Mouse (Mus musculus): ENCODE data around the gene Dzip1. TPM values are rescaled to one million over a fixed set of nuclear protein-coding genes. Genes with fewer than 3 reads are reported as not detected.
A peak's percentile ranks its signal among the peaks of the same experiment; 100 is the strongest.

Dzip1 gene
- polyA plus RNA-seq, 1 experiment from 2014 or later, result 37.7 TPM

GRCm38 (mm10) chr14:118850696-118851035 lies 74.6 kb downstream of the Dzip1 start:
- WGBS, result 44% methylated on average over 4 of the region's 4 CpGs
- H3K4me1 ChIP-seq (replicated peaks), result peaks cover 10% of the 10 kb centered on the region; the same call in 1 of the 2 replicates
- no peak overlapping the region for H3K27ac ChIP-seq
- no peak overlapping the region for H3K9ac ChIP-seq (replicated peaks)
- H3K9me3 ChIP-seq, result no peaks in the 10 kb centered on the region
- ATAC-seq (ENCODE audit: insufficient number of reproducible peaks, insufficient read depth, low FRiP score, low TSS enrichment, low read depth), result no peak
- no peak overlapping the region for H3K4me3 ChIP-seq (replicated peaks)
- no peak overlapping the region for H3K4me2 ChIP-seq
- H3K27me3 ChIP-seq, result peaks cover 39% of the 10 kb centered on the region
- no peaks in the 10 kb centered on the region for H3K36me3 ChIP-seq

GRCm38 (mm10) chr14:118850011-118850695 lies 75.1 kb downstream of the Dzip1 start:
- Histone ChIP-seq H3K9me3 (no peaks in the 10 kb centered on the region), H3K4me1 (replicated peaks) (peaks cover 6% of the 10 kb centered on the region; the same call in 1 of the 2 replicates), H3K9ac (replicated peaks) (no peak overlapping the region), H3K4me3 (replicated peaks) (no peak overlapping the region), H3K36me3 (no peaks in the 10 kb centered on the region), H3K27me3 (peaks cover 34% of the 10 kb centered on the region), H3K27ac (no peak overlapping the region), H3K4me2 (no peak overlapping the region)
- WGBS, result 75% methylated on average over 11 of the region's 11 CpGs
- ATAC-seq (ENCODE audit: insufficient number of reproducible peaks, insufficient read depth, low FRiP score, low TSS enrichment, low read depth), result no peak

- Histone ChIP-seq H3K27ac (no peak overlapping the region), H3K4me3 (replicated peaks) (no peak overlapping the region), H3K36me3 (no peaks in the 10 kb centered on the region), H3K4me1 (replicated peaks) (peaks cover 3% of the 10 kb centered on the region; the same call in 1 of the 2 replicates), H3K9me3 (no peaks in the 10 kb centered on the region), H3K9ac (replicated peaks) (no peak overlapping the region), H3K4me2 (no peak overlapping the region), H3K27me3 (peaks cover 18% of the 10 kb centered on the region; the same call in 1 of the 2 replicates)
- 71% methylated on average over 7 of the region's 7 CpGs for WGBS
- no peak for ATAC-seq (ENCODE audit: insufficient number of reproducible peaks, insufficient read depth, low FRiP score, low TSS enrichment, low read depth)
These were observed 77.1 kb downstream of the Dzip1 start for GRCm38 (mm10) chr14:118848171-118848570.

GRCm38 (mm10) chr14:118846834-118847233 lies 78.4 kb downstream of the Dzip1 start:
- ATAC-seq (ENCODE audit: insufficient number of reproducible peaks, insufficient read depth, low FRiP score, low TSS enrichment, low read depth), result no peak
- Histone ChIP-seq H3K36me3 (no peaks in the 10 kb centered on the region), H3K9me3 (no peaks in the 10 kb centered on the region), H3K4me3 (replicated peaks) (no peak overlapping the region), H3K4me1 (replicated peaks) (no peaks in the 10 kb centered on the region), H3K27me3 (peaks cover 18% of the 10 kb centered on the region; the same call in 1 of the 2 replicates), H3K27ac (no peak overlapping the region), H3K9ac (replicated peaks) (no peak overlapping the region), H3K4me2 (no peak overlapping the region)
- 93% methylated on average over 10 of the region's 10 CpGs for WGBS

GRCm38 (mm10) chr14:118842353-118842752 lies 82.9 kb downstream of the Dzip1 start:
- ATAC-seq (ENCODE audit: insufficient number of reproducible peaks, insufficient read depth, low FRiP score, low TSS enrichment, low read depth), result 0 out of 2 replicates have a peak, but pooled peaks have one; percentile 20
- H3K4me2 ChIP-seq, result no peak overlapping the region
- WGBS, result 86% methylated on average over 3 of the region's 3 CpGs
- H3K4me3 ChIP-seq (replicated peaks), result no peak overlapping the region
- no peaks in the 10 kb centered on the region for H3K36me3 ChIP-seq
- peaks cover 16% of the 10 kb centered on the region; the same call in 1 of the 2 replicates for H3K27me3 ChIP-seq
- no peaks in the 10 kb centered on the region for H3K9me3 ChIP-seq
- H3K27ac ChIP-seq, result no peak overlapping the region
- no peak overlapping the region for H3K9ac ChIP-seq (replicated peaks)
- H3K4me1 ChIP-seq (replicated peaks), result 0 out of 2 replicates have a peak, but pooled peaks cover 6% of the 10 kb centered on the region

GRCm38 (mm10) chr14:118840027-118840426 lies 85.2 kb downstream of the Dzip1 start:
- Histone ChIP-seq H3K9ac (replicated peaks) (no peak overlapping the region), H3K36me3 (no peaks in the 10 kb centered on the region), H3K27me3 (peaks cover 7% of the 10 kb centered on the region; the same call in 1 of the 2 replicates), H3K9me3 (no peaks in the 10 kb centered on the region), H3K27ac (no peak overlapping the region), H3K4me3 (replicated peaks) (no peak overlapping the region), H3K4me2 (no peak overlapping the region), H3K4me1 (replicated peaks) (0 out of 2 replicates have a peak, but pooled peaks cover 6% of the 10 kb centered on the region)
- no peak for ATAC-seq (ENCODE audit: insufficient number of reproducible peaks, insufficient read depth, low FRiP score, low TSS enrichment, low read depth)
- 98% methylated on average over 1 of the region's 1 CpGs for WGBS

GRCm38 (mm10) chr14:118839416-118839815 lies 85.8 kb downstream of the Dzip1 start:
- H3K36me3 ChIP-seq, result no peaks in the 10 kb centered on the region
- H3K9me3 ChIP-seq, result no peaks in the 10 kb centered on the region
- H3K9ac ChIP-seq (replicated peaks), result no peak overlapping the region
- no peak overlapping the region for H3K4me3 ChIP-seq (replicated peaks)
- ATAC-seq (ENCODE audit: insufficient number of reproducible peaks, insufficient read depth, low FRiP score, low TSS enrichment, low read depth), result no peak
- 55% methylated on average over 5 of the region's 5 CpGs for WGBS
- peaks cover 8% of the 10 kb centered on the region for H3K4me1 ChIP-seq (replicated peaks)
- no peak overlapping the region for H3K4me2 ChIP-seq
- H3K27ac ChIP-seq, result no peak overlapping the region
- H3K27me3 ChIP-seq, result peaks cover 7% of the 10 kb centered on the region; the same call in 1 of the 2 replicates

- peaks cover 5% of the 10 kb centered on the region; the same call in 1 of the 2 replicates for H3K27me3 ChIP-seq
- H3K4me3 ChIP-seq (replicated peaks), result no peak overlapping the region
- no peak overlapping the region for H3K27ac ChIP-seq
- H3K36me3 ChIP-seq, result no peaks in the 10 kb centered on the region
- 74% methylated on average over 8 of the region's 8 CpGs for WGBS
- H3K4me2 ChIP-seq, result no peak overlapping the region
- ATAC-seq (ENCODE audit: insufficient number of reproducible peaks, insufficient read depth, low FRiP score, low TSS enrichment, low read depth), result no peak
- H3K4me1 ChIP-seq (replicated peaks), result peaks cover 11% of the 10 kb centered on the region
- no peaks in the 10 kb centered on the region for H3K9me3 ChIP-seq
- no peak overlapping the region for H3K9ac ChIP-seq (replicated peaks)
These were observed 86.6 kb downstream of the Dzip1 start for GRCm38 (mm10) chr14:118838556-118839120.

- no peak overlapping the region for H3K27ac ChIP-seq
- no peak for ATAC-seq (ENCODE audit: insufficient number of reproducible peaks, insufficient read depth, low FRiP score, low TSS enrichment, low read depth)
These were observed 88.5 kb downstream of the Dzip1 start for GRCm38 (mm10) chr14:118836754-118837153.

GRCm38 (mm10) chr14:118836145-118836544 lies 89.1 kb downstream of the Dzip1 start:
- WGBS, result 91% methylated on average over 11 of the region's 11 CpGs

More at GRCm38 (mm10) chr14:118836754-118837153, 88.5 kb downstream of the Dzip1 start:
- 91% methylated on average over 7 of the region's 7 CpGs for WGBS
- H3K36me3 ChIP-seq, result no peaks in the 10 kb centered on the region
- H3K27me3 ChIP-seq, result no peaks in the 10 kb centered on the region
- H3K9me3 ChIP-seq, result no peaks in the 10 kb centered on the region
- no peak overlapping the region for H3K9ac ChIP-seq (replicated peaks)
- no peak overlapping the region for H3K4me2 ChIP-seq
- H3K4me1 ChIP-seq (replicated peaks), result peaks cover 11% of the 10 kb centered on the region
- no peak overlapping the region for H3K4me3 ChIP-seq (replicated peaks)

GRCm38 (mm10) chr14:118834313-118834712 lies 90.9 kb downstream of the Dzip1 start:
- 11% methylated on average over 7 of the region's 7 CpGs for WGBS
- H3K4me2 ChIP-seq, result 0 out of 2 replicates have a peak overlapping the region, but pooled peaks have one; percentile 2
- no peak overlapping the region for H3K4me3 ChIP-seq (replicated peaks)
- no peaks in the 10 kb centered on the region for H3K27me3 ChIP-seq
- no peak overlapping the region for H3K9ac ChIP-seq (replicated peaks)
- ATAC-seq (ENCODE audit: insufficient number of reproducible peaks, insufficient read depth, low FRiP score, low TSS enrichment, low read depth), result no peak
- no peaks in the 10 kb centered on the region for H3K9me3 ChIP-seq
- no peak overlapping the region for H3K27ac ChIP-seq
- peaks cover 7% of the 10 kb centered on the region for H3K4me1 ChIP-seq (replicated peaks)
- H3K36me3 ChIP-seq, result no peaks in the 10 kb centered on the region

More at GRCm38 (mm10) chr14:118836145-118836544, 89.1 kb downstream of the Dzip1 start:
- no peaks in the 10 kb centered on the region for H3K36me3 ChIP-seq
- no peaks in the 10 kb centered on the region for H3K9me3 ChIP-seq
- no peak overlapping the region for H3K9ac ChIP-seq (replicated peaks)
- no peak overlapping the region for H3K4me2 ChIP-seq
- H3K4me1 ChIP-seq (replicated peaks), result peaks cover 11% of the 10 kb centered on the region
- H3K27ac ChIP-seq, result no peak overlapping the region
- ATAC-seq (ENCODE audit: insufficient number of reproducible peaks, insufficient read depth, low FRiP score, low TSS enrichment, low read depth), result no peak
- H3K4me3 ChIP-seq (replicated peaks), result no peak overlapping the region
- H3K27me3 ChIP-seq, result no peaks in the 10 kb centered on the region
